Mouse (Mus musculus) testis, adult 2 months (tissue): ENCODE measurements around the gene Fancd2.

Experiments
- CTCF ChIP-seq: fragments of 200-500 bp; IDR thresholded peaks from 2 replicates; pipeline ENCODE4 v1.5.1; 2012; ENCODE audit warnings: low read depth, mild to moderate bottlenecking, inconsistent platforms, low read length, moderate library complexity; ENCODE audit not compliant: control insufficient read depth, insufficient read depth, insufficient replicate concordance
- POLR2A ChIP-seq: fragments of 200-500 bp; IDR thresholded peaks from 2 replicates; pipeline ENCODE4 v1.6.1; 2012; ENCODE audit warnings: low read depth, mild to moderate bottlenecking, inconsistent platforms, low read length, moderate library complexity; ENCODE audit not compliant: control insufficient read depth

- TF ChIP-seq CTCF (no peak), POLR2A (no peak)
Observed at GRCm38 (mm10) chr6:113579306-113579705, 47.8 kb downstream of the Fancd2 start.
